Comparison of ENCODE assay signal across 8 mouse cellular contexts in the genomic region with DNA sequence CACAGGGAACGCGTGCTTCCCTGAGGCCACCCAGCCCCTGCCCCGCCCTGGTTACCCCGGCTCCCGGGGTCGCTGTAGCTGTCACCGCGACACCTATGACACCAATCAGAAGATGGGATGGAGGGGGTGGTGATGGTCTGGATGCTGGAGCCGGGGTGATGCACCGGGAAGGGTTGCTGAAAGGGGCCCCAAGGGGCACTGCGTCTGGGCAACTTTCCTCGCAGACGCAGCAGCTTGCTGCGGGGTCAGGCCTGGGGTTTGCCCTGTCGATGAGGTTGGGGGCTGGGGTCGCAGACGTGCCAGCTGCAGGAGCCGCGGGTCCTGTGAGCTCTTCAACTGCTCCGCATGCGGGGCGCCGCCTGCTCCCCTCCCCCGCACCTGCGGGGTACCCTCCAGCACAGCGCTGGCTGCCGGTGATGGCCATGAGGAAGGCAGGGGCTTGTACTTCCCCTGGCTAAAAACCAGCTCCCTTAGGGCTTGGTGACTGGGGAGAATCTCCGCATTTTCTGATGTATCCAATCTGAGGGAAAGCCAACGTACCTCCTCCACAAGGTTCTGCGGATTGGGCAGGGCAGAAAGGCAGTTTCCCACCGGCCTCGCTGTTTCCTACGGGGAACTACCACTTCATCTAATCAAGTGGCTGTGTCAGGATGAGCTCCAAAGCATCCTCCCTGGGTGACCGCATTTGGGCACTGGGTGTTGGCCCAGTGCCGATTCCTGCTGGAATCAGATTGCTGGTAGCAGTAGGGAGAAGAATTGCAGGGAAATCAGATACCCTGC. TPM values are rescaled to one million over a fixed set of nuclear protein-coding genes. Genes with fewer than 3 reads are reported as not detected.
DNase-seq lines count a peak whose midpoint lies in the region; ATAC-seq and TF ChIP-seq lines count a peak whose summit lies in the region.

No protein-coding gene starts in this region.

- WGBS in lung, embryonic 15.5 days: under 1% methylated on average over 35 of the region's 35 CpGs
- under 1% methylated on average over 35 of the region's 35 CpGs for WGBS in cerebellum, adult 2 months
- under 1% methylated on average over 35 of the region's 35 CpGs for WGBS in midbrain, embryonic 14.5 days

- no peak overlapping the region for H3K9ac ChIP-seq in lung, embryonic 15.5 days
- H3K9ac ChIP-seq in midbrain, embryonic 14.5 days (replicated peaks; ENCODE audit: low read length): peak overlapping the region; percentile 76

- H3K4me3 ChIP-seq in lung, embryonic 15.5 days: peak overlapping the region; percentile 39
- H3K4me3 ChIP-seq in cerebellum, adult 2 months (replicated peaks; ENCODE audit: insufficient read depth, low read depth, low read length): peak overlapping the region; percentile 75
- H3K4me3 ChIP-seq in midbrain, embryonic 14.5 days (replicated peaks; ENCODE audit: low read depth, low read length): peak overlapping the region; percentile 62

- H3K9me3 ChIP-seq in lung, embryonic 15.5 days: no peaks in the 10 kb centered on the region
- no peaks in the 10 kb centered on the region for H3K9me3 ChIP-seq in midbrain, embryonic 14.5 days (ENCODE audit: control insufficient read depth, low read length)

- peaks cover 17% of the 10 kb centered on the region for H3K27me3 ChIP-seq in lung, embryonic 15.5 days
- no peaks in the 10 kb centered on the region for H3K27me3 ChIP-seq in cerebellum, adult 2 months (ENCODE audit: control insufficient read depth, insufficient read depth, low read length)
- H3K27me3 ChIP-seq in midbrain, embryonic 14.5 days (ENCODE audit: control insufficient read depth, insufficient read depth, low read length): no peaks in the 10 kb centered on the region

- peak; percentile 55 for ATAC-seq in lung, embryonic 15.5 days (ENCODE audit: borderline replicate concordance, extremely low read depth, low FRiP score, low TSS enrichment)
- ATAC-seq in midbrain, embryonic 14.5 days (ENCODE audit: low FRiP score, low TSS enrichment): peak; percentile 78

- H3K36me3 ChIP-seq in lung, embryonic 15.5 days: no peaks in the 10 kb centered on the region
- no peaks in the 10 kb centered on the region for H3K36me3 ChIP-seq in midbrain, embryonic 14.5 days (ENCODE audit: control insufficient read depth, insufficient read depth, low read length)

- no peak for TF ChIP-seq POLR2A in cerebellum, adult 2 months (IDR thresholded peaks at IDR 0.05; ENCODE audit: borderline replicate concordance, insufficient read depth, low read length)

- H3K4me2 ChIP-seq in lung, embryonic 15.5 days: peak overlapping the region; percentile 91
- H3K4me2 ChIP-seq in midbrain, embryonic 14.5 days (ENCODE audit: low read length): peak overlapping the region; percentile 91

- peaks cover 5% of the 10 kb centered on the region; the same call in 1 of the 2 replicates for H3K4me1 ChIP-seq in lung, embryonic 15.5 days
- peaks cover 2% of the 10 kb centered on the region; the same call in 1 of the 2 replicates for H3K4me1 ChIP-seq in cerebellum, adult 2 months (ENCODE audit: control insufficient read depth, insufficient read depth, low read length)
- H3K4me1 ChIP-seq in midbrain, embryonic 14.5 days (ENCODE audit: control insufficient read depth, insufficient read depth, low read length): no peaks in the 10 kb centered on the region

- no peak for DNase-seq in lung, postnatal 36 days
- peak; percentile 89 for DNase-seq in cerebellum, adult 2 months
- peak; percentile 51 to 62 for DNase-seq in frontal cortex, adult 2 months (ENCODE audit: extremely low spot score in 1 of 2, low spot score in 1 of 2)
- peak; percentile 62 for DNase-seq in layer of hippocampus, adult 9-11 months
- peak; percentile 68 for DNase-seq in midbrain, embryonic 14.5 days
- no peak for DNase-seq in B cell, adult 2 months
- DNase-seq in lung, postnatal 14 days: no peak

- no peak overlapping the region for H3K27ac ChIP-seq in lung, embryonic 15.5 days
- peak overlapping the region; percentile 72 for H3K27ac ChIP-seq in cerebellum, adult 2 months (ENCODE audit: insufficient read depth, low read length)
- H3K27ac ChIP-seq in midbrain, embryonic 14.5 days (replicated peaks; ENCODE audit: low read depth, low read length): peak overlapping the region; percentile 71

- no peak for TF ChIP-seq CTCF in cerebellum, adult 2 months (IDR thresholded peaks at IDR 0.05; ENCODE audit: borderline replicate concordance, insufficient read depth, low read depth, low read length)

RNA-seq across cellular contexts. Expression of a gene that starts 0.6 kb away (rescaled TPM):
- 0.66 and 0.67 TPM in 2 replicates for polyA plus RNA-seq in lung, embryonic 15.5 days (2015; fragmentation: Nextera tagmentation; extraction: Ambion mirVana)
- polyA plus RNA-seq in cerebellum, adult 2 months (2012; rRNA removed): 154 and 159 TPM in 2 replicates
- polyA plus RNA-seq in frontal cortex, adult 2 months (2012; rRNA removed): 124 and 136 TPM in 2 replicates
- polyA plus RNA-seq in midbrain, embryonic 14.5 days (2014; fragmentation: Nextera tagmentation; extraction: Ambion mirVana): 47.9 and 49.4 TPM in 2 replicates

Comparison
In these comparisons a context has a peak if more than half of its experiments do, and no peak if none do; other contexts are left out.
1. DNase-seq: peak in cerebellum, adult 2 months (2 of 2), frontal cortex, adult 2 months (2 of 2), layer of hippocampus, adult 9-11 months (single experiment) and midbrain, embryonic 14.5 days (single experiment); none in lung, postnatal 36 days (single experiment), B cell, adult 2 months (0 of 2) and lung, postnatal 14 days (single experiment).
2. RNA of a gene that starts 0.6 kb away (polyA plus RNA-seq): 154 to 159 TPM in cerebellum, adult 2 months, 124 to 136 TPM in frontal cortex, adult 2 months and 47.9 to 49.4 TPM in midbrain, embryonic 14.5 days; 0.66 to 0.67 TPM in lung, embryonic 15.5 days; every median in the first group is over 10 times any median in the second.
3. Peak in every context shown above with its lines, with median percentiles within 50 percentile points of each other: H3K4me3 ChIP-seq.